ENCODE assay signal across 9 mouse cellular contexts in genomic region chr3:79575576-79576467, GRCm38 (mm10). TPM values are rescaled to one million over a fixed set of nuclear protein-coding genes. Genes with fewer than 3 reads are reported as not detected.
A peak's percentile ranks its signal among the peaks of the same experiment; 100 is the strongest.
DNase-seq lines count a peak whose midpoint lies in the region; ATAC-seq and TF ChIP-seq lines count a peak whose summit lies in the region.
"Had no signal": no experiment of that assay in that cellular context is flagged by ENCODE, and none has a peak within 500 bp of the region (broad histone marks: within the 10 kb centered on the region; RNA-seq: fewer than 3 reads in every experiment).

No protein-coding gene starts in this region.

- WGBS in lung, embryonic 15.5 days, result 35% methylated on average over 10 of the region's 10 CpGs
- WGBS in lung, adult 2 months, result 46% methylated on average over 10 of the region's 10 CpGs
- WGBS in forebrain, embryonic 16.5 days, result 7% methylated on average over 10 of the region's 10 CpGs
- 24% methylated on average over 10 of the region's 10 CpGs for whole genome bisulfite sequencing in neural tube, embryonic 14.5 days

- H3K4me1 ChIP-seq in lung, embryonic 15.5 days, result no peaks in the 10 kb centered on the region
- H3K4me1 ChIP-seq in lung, adult 2 months (ENCODE audit: control insufficient read depth, insufficient read depth, low read length), result no peaks in the 10 kb centered on the region; the same call in 1 of the 2 replicates
- H3K4me1 ChIP-seq in forebrain, embryonic 16.5 days (replicated peaks; ENCODE audit: control insufficient read depth, insufficient read depth, low read length), result peaks cover 4% of the 10 kb centered on the region
- no peaks in the 10 kb centered on the region for H3K4me1 ChIP-seq in neural tube, embryonic 14.5 days (ENCODE audit: control insufficient read depth, insufficient read depth, low read length)

- H3K4me2 ChIP-seq in lung, embryonic 15.5 days, result peak overlapping the region; percentile 32; the same call in 1 of the 2 replicates
- H3K4me2 ChIP-seq in forebrain, embryonic 16.5 days (ENCODE audit: low read length), result no peak overlapping the region
- no peak overlapping the region for H3K4me2 ChIP-seq in neural tube, embryonic 14.5 days (ENCODE audit: low read depth, low read length)

- no peak overlapping the region for H3K27ac ChIP-seq in lung, embryonic 15.5 days
- no peak overlapping the region for H3K27ac ChIP-seq in forebrain, embryonic 16.5 days (ENCODE audit: low read length)
- no peak overlapping the region for H3K27ac ChIP-seq in neural tube, embryonic 14.5 days (ENCODE audit: low read depth, low read length)
- H3K27ac ChIP-seq: macrophage had no signal

- no peak for TF ChIP-seq POLR2A in lung, adult 2 months (IDR thresholded peaks at IDR 0.05; ENCODE audit: borderline replicate concordance, extremely low read depth, low read depth, low read length)

- no peaks in the 10 kb centered on the region for H3K36me3 ChIP-seq in lung, embryonic 15.5 days
- no peaks in the 10 kb centered on the region for H3K36me3 ChIP-seq in forebrain, embryonic 16.5 days (ENCODE audit: control insufficient read depth, insufficient read depth)
- no peaks in the 10 kb centered on the region for H3K36me3 ChIP-seq in neural tube, embryonic 14.5 days (ENCODE audit: control insufficient read depth, insufficient read depth, low read length)

- H3K9ac ChIP-seq in lung, embryonic 15.5 days, result no peak overlapping the region
- H3K9ac ChIP-seq in forebrain, embryonic 16.5 days (replicated peaks; ENCODE audit: low read depth, low read length), result no peak overlapping the region
- H3K9ac ChIP-seq in neural tube, embryonic 14.5 days (replicated peaks; ENCODE audit: low read depth, low read length), result no peak overlapping the region

- no peak overlapping the region for H3K4me3 ChIP-seq in lung, embryonic 15.5 days
- no peak overlapping the region for H3K4me3 ChIP-seq in lung, adult 2 months (replicated peaks; ENCODE audit: extremely low read depth, low read depth, low read length)
- no peak overlapping the region for H3K4me3 ChIP-seq in forebrain, embryonic 16.5 days (replicated peaks; ENCODE audit: low read length)
- no peak overlapping the region for H3K4me3 ChIP-seq in neural tube, embryonic 14.5 days (ENCODE audit: low read depth, low read length)

- TF ChIP-seq CTCF in lung, adult 2 months (IDR thresholded peaks at IDR 0.05; ENCODE audit: insufficient read depth, low read length), result no peak

- DNase-seq in lung, adult 2 months, result no peak
- peak; percentile 71 to 76 for DNase-seq in kidney, postnatal 36 days
- DNase-seq in frontal cortex, postnatal 36 days (ENCODE audit: low spot score in 2 of 2), result no peak
- no peak for DNase-seq in layer of hippocampus, postnatal 10 days (ENCODE audit: low spot score in 2 of 2)
- DNase-seq in layer of hippocampus, adult 9-10 months (ENCODE audit: low spot score), result no peak

- no peaks in the 10 kb centered on the region for H3K27me3 ChIP-seq in lung, embryonic 15.5 days
- H3K27me3 ChIP-seq in forebrain, embryonic 16.5 days (replicated peaks; ENCODE audit: control insufficient read depth, insufficient read depth, low read length), result no peaks in the 10 kb centered on the region
- no peaks in the 10 kb centered on the region for H3K27me3 ChIP-seq in neural tube, embryonic 14.5 days (ENCODE audit: control insufficient read depth, insufficient read depth, low read length)

- H3K9me3 ChIP-seq in lung, embryonic 15.5 days, result no peaks in the 10 kb centered on the region
- no peaks in the 10 kb centered on the region for H3K9me3 ChIP-seq in forebrain, embryonic 16.5 days (ENCODE audit: control insufficient read depth, low read length)
- no peaks in the 10 kb centered on the region for H3K9me3 ChIP-seq in neural tube, embryonic 14.5 days (ENCODE audit: control insufficient read depth, low read length)

- ATAC-seq in lung, embryonic 15.5 days (ENCODE audit: borderline replicate concordance, extremely low read depth, low FRiP score, low TSS enrichment), result peak; percentile 66
- peak; percentile 64 for ATAC-seq in forebrain, embryonic 16.5 days
- ATAC-seq in neural tube, embryonic 14.5 days (ENCODE audit: low read depth), result peak; percentile 57

RNA-seq across cellular contexts. Expression of gene Fnip2, which starts 8.2 kb away (rescaled TPM):
- 3.5 and 4.4 TPM in 2 replicates for polyA plus RNA-seq in lung, embryonic 15.5 days (2015; fragmentation: Nextera tagmentation; extraction: Ambion mirVana)
- polyA plus RNA-seq in lung, adult 2 months (2012; rRNA removed), result 5.7 and 10.2 TPM in 2 replicates
- 4.0 and 5.7 TPM in 2 replicates for polyA plus RNA-seq in forebrain, embryonic 16.5 days (2015; fragmentation: Nextera tagmentation; extraction: Ambion mirVana)
- 8.9 and 10.8 TPM in 2 replicates for polyA plus RNA-seq in neural tube, embryonic 14.5 days (2014; fragmentation: Nextera tagmentation; extraction: Ambion mirVana)
- 10 to 100 TPM; 18.1 to 19.0 TPM for total RNA-seq in layer of hippocampus, postnatal 10 days (2021)

RNA-seq across cellular contexts. Expression of gene Ppid, which starts 15.3 kb away (rescaled TPM):
- 157 and 161 TPM in 2 replicates for polyA plus RNA-seq in lung, embryonic 15.5 days (2015; fragmentation: Nextera tagmentation; extraction: Ambion mirVana)
- 5.8 and 9.1 TPM in 2 replicates for polyA plus RNA-seq in lung, adult 2 months (2012; rRNA removed)
- 161 and 169 TPM in 2 replicates for polyA plus RNA-seq in forebrain, embryonic 16.5 days (2015; fragmentation: Nextera tagmentation; extraction: Ambion mirVana)
- 157 and 164 TPM in 2 replicates for polyA plus RNA-seq in neural tube, embryonic 14.5 days (2014; fragmentation: Nextera tagmentation; extraction: Ambion mirVana)
- total RNA-seq in layer of hippocampus, postnatal 10 days (2021), result 10 to 100 TPM; 71.5 to 79.5 TPM

RNA-seq across cellular contexts. Expression of gene 4930579G24Rik, which starts 53.1 kb away (rescaled TPM):
- 34.9 and 36.4 TPM in 2 replicates for polyA plus RNA-seq in lung, embryonic 15.5 days (2015; fragmentation: Nextera tagmentation; extraction: Ambion mirVana)
- 0.92 and 1.2 TPM in 2 replicates for polyA plus RNA-seq in lung, adult 2 months (2012; rRNA removed)
- polyA plus RNA-seq in forebrain, embryonic 16.5 days (2015; fragmentation: Nextera tagmentation; extraction: Ambion mirVana), result 9.9 and 11.3 TPM in 2 replicates
- 5.6 and 7.1 TPM in 2 replicates for polyA plus RNA-seq in neural tube, embryonic 14.5 days (2014; fragmentation: Nextera tagmentation; extraction: Ambion mirVana)
- total RNA-seq in layer of hippocampus, postnatal 10 days (2021), result 1 to 10 TPM; 1.8 to 2.6 TPM

RNA-seq across cellular contexts. Expression of gene Etfdh, which starts 53.5 kb away (rescaled TPM):
- polyA plus RNA-seq in lung, embryonic 15.5 days (2015; fragmentation: Nextera tagmentation; extraction: Ambion mirVana), result 53.6 and 55.6 TPM in 2 replicates
- 54.0 and 57.1 TPM in 2 replicates for polyA plus RNA-seq in lung, adult 2 months (2012; rRNA removed)
- polyA plus RNA-seq in forebrain, embryonic 16.5 days (2015; fragmentation: Nextera tagmentation; extraction: Ambion mirVana), result 38.9 and 46.4 TPM in 2 replicates
- 40.8 and 50.6 TPM in 2 replicates for polyA plus RNA-seq in neural tube, embryonic 14.5 days (2014; fragmentation: Nextera tagmentation; extraction: Ambion mirVana)
- 10 to 100 TPM; 31.5 to 32.6 TPM for total RNA-seq in layer of hippocampus, postnatal 10 days (2021)

Comparison
In these comparisons a context has a peak if more than half of its experiments do, and no peak if none do; other contexts are left out.
1. RNA of gene Ppid, which starts 15.3 kb away (polyA plus RNA-seq): 157 to 164 TPM in neural tube, embryonic 14.5 days, 161 to 169 TPM in forebrain, embryonic 16.5 days and 157 to 161 TPM in lung, embryonic 15.5 days; 5.8 to 9.1 TPM in lung, adult 2 months; every median in the first group is over 10 times any median in the second.
2. DNase-seq: peak in kidney, postnatal 36 days (2 of 2); none in lung, adult 2 months (single experiment), frontal cortex, postnatal 36 days (0 of 2), layer of hippocampus, postnatal 10 days (0 of 2) and layer of hippocampus, adult 9-10 months (single experiment).
3. Peak in every context shown above with its lines, with median percentiles within 50 percentile points of each other: ATAC-seq.